9 mouse cellular contexts compared by ENCODE assay signal in genomic region chr4:135069818-135070217, GRCm38 (mm10). TPM values are rescaled to one million over a fixed set of nuclear protein-coding genes. Genes with fewer than 3 reads are reported as not detected.
A peak's percentile ranks its signal among the peaks of the same experiment; 100 is the strongest.
DNase-seq lines count a peak whose midpoint lies in the region; ATAC-seq and TF ChIP-seq lines count a peak whose summit lies in the region.
"Had no signal": no experiment of that assay in that cellular context is flagged by ENCODE, and none has a peak within 500 bp of the region (broad histone marks: within the 10 kb centered on the region; RNA-seq: fewer than 3 reads in every experiment).

No protein-coding gene starts in this region.

- no peak overlapping the region for H3K27ac ChIP-seq in ES-E14 (ENCODE audit: insufficient read depth, low read depth, low read length, poor library complexity, severe bottlenecking)
- H3K27ac ChIP-seq: limb, embryonic 12.5 days had no signal

- peak; percentile 41 for DNase-seq in layer of hippocampus, adult 11-12 months (ENCODE audit: low spot score)
- no peak for DNase-seq in layer of hippocampus, adult 18-20 months (ENCODE audit: low spot score in 2 of 2)
- no peak for DNase-seq in ES-E14 (ENCODE audit: low read depth, low spot score)
- peak; percentile 28 to 32 for DNase-seq in heart, postnatal 10 days
- no peak for DNase-seq in embryo, embryonic 11 days
- DNase-seq in cerebellum, postnatal 14 days, result no peak

- ATAC-seq in megakaryocyte progenitor cell, adult 5-6 weeks (replicated peaks; ENCODE audit: poor library complexity), result peak; percentile 65
- no peak for ATAC-seq in activated CD4-positive, CD25-positive, alpha-beta regulatory T cell, adult 4 months

- no peaks in the 10 kb centered on the region for H3K9me3 ChIP-seq in ES-E14 (ENCODE audit: control insufficient read depth, insufficient read depth, low read depth, low read length)
- H3K9me3 ChIP-seq: limb, embryonic 12.5 days had no signal

- no peaks in the 10 kb centered on the region for H3K36me3 ChIP-seq in ES-E14 (ENCODE audit: control insufficient read depth, insufficient read depth, low read length, poor library complexity, severe bottlenecking)
- H3K36me3 ChIP-seq: limb, embryonic 12.5 days had no signal

- in situ Hi-C loops in ES-E14 (cut with MboI; ENCODE audit: low sequenced_read_pairs in 2 of 2, unreplicated experiment in 2 of 2), result no loop called here

- intact Hi-C loops in heart, postnatal 10 days (cut with DNase I), result loop anchor here (5.0 kb wide), 3 partner anchors 53 to 247 kb away; no protein-coding TSS in a partner anchor

- H3K4me3 ChIP-seq in ES-E14 (ENCODE audit: insufficient read depth in 1 of 2, low read depth in 1 of 2, low read length in 2 of 2, poor library complexity in 1 of 2, severe bottlenecking in 1 of 2), result peak overlapping the region; percentile 40 to 51
- H3K4me3 ChIP-seq: limb, embryonic 12.5 days had no signal

- peaks cover 0 to 10% of the 10 kb centered on the region in 2 experiments; a peak in 1 of 4 replicates for H3K4me1 ChIP-seq in ES-E14 (ENCODE audit: control insufficient read depth in 2 of 2, insufficient read depth in 2 of 2, low read length in 2 of 2, poor library complexity in 1 of 2)

- peak overlapping the region; percentile 41 for H3K9ac ChIP-seq in ES-E14 (ENCODE audit: insufficient read depth, low read depth, low read length, poor library complexity, severe bottlenecking)
- H3K9ac ChIP-seq: limb, embryonic 12.5 days had no signal

TF ChIP-seq in ES-E14, 5 proteins besides CTCF, POLR2A, EP300 and RAD21:
- TF ChIP-seq ZNF384 (IDR thresholded peaks at IDR 0.05; ENCODE audit: low read depth, low read length) (no peak), HCFC1 (IDR thresholded peaks at IDR 0.05; ENCODE audit: borderline replicate concordance, insufficient read depth, low read length) (no peak), ZC3H11A (IDR thresholded peaks at IDR 0.05; ENCODE audit: borderline replicate concordance, low read depth, low read length) (no peak), MAFK (IDR thresholded peaks at IDR 0.05; ENCODE audit: insufficient read depth, low read depth, low read length) (no peak), CHD2 (IDR thresholded peaks at IDR 0.05; ENCODE audit: low read depth, low read length) (no peak)

RNA-seq across cellular contexts. Expression of gene Runx3, which starts 50.6 kb away (rescaled TPM):
- total RNA-seq in layer of hippocampus, adult 18-20 months (2021), result not detected
- total RNA-seq in ES-E14 (2012; rRNA removed), result 0.49 and 0.63 TPM in 2 replicates
- under 1 TPM; 0.26 to 0.32 TPM for total RNA-seq in heart, postnatal 10 days (2021)
- 56.7 and 60.5 TPM in 2 replicates for total RNA-seq in megakaryocyte progenitor cell, adult 5-6 weeks (2015)
- total RNA-seq in megakaryocyte progenitor cell, adult 5-6 weeks (2017), result 7.1 and 10.8 TPM in 2 replicates
- 10 to 100 TPM; 12.8 to 17.6 TPM for polyA plus RNA-seq in activated CD4-positive, CD25-positive, alpha-beta regulatory T cell, adult 4 months (2017; shearing (Covaris generic))

Comparison
In these comparisons a context has a peak if more than half of its experiments do, and no peak if none do; other contexts are left out.
1. DNase-seq: peak in layer of hippocampus, adult 11-12 months (single experiment) and heart, postnatal 10 days (2 of 2); none in layer of hippocampus, adult 18-20 months (0 of 2), ES-E14 (single experiment), embryo, embryonic 11 days (single experiment) and cerebellum, postnatal 14 days (0 of 2).